Mouse (Mus musculus) gastrocnemius, adult 2 months (tissue): ENCODE results near the gene Eaf1. TPM values are rescaled to one million over a fixed set of nuclear protein-coding genes. Genes with fewer than 3 reads are reported as not detected.

ENCODE experiments used
- DNase-seq: peaks from one replicate; pipeline ENCODE4 v3.0.0; 2022
- H3K27ac ChIP-seq: fragments of 200-600 bp; 2 replicates; pipeline ENCODE4 v1.8.1; 2022; ENCODE audit warnings: mild to moderate bottlenecking
- H3K4me3 ChIP-seq: fragments of 200-600 bp; 2 replicates; pipeline ENCODE4 v1.8.1; 2022; ENCODE audit warnings: mild to moderate bottlenecking, moderate library complexity
- CTCF ChIP-seq: fragments of 200-600 bp; IDR thresholded peaks from 2 replicates; pipeline ENCODE4 v1.8.1; 2022; ENCODE audit warnings: antibody characterized with exemption, mild to moderate bottlenecking, moderate library complexity
- intact Hi-C: fragments of 180-260 bp; cut with DNase I; formaldehyde crosslinking; loops from one replicate; pipeline ENCODE4 v1.15.1; 2025
- total RNA-seq, 2 experiments: library from RNA; stranded (reverse); gene quantifications; 2 replicates each; pipeline ENCODE4 v1.2.3; 2021

Gene Eaf1
- total RNA-seq, 2 experiments from 2014 or later: 7.1 to 11.5 TPM

GRCm38 (mm10) chr14:31559216-31559615 lies 65.0 kb downstream of the Eaf1 start:
- H3K4me3 ChIP-seq: no peak overlapping the region
- TF ChIP-seq CTCF: no peak
- no peak overlapping the region for H3K27ac ChIP-seq
- intact Hi-C loops: no loop called here
- no peak for DNase-seq

Other genes with a start within 250 kb of the Eaf1 start
- 1 to 10 TPM; 7.3 to 8.9 TPM for gene Phf7, start 243.1 kb upstream of the Eaf1 start, total RNA-seq
- 10 to 100 TPM; 46.7 to 48.0 TPM for gene Bap1, start 242.9 kb upstream of the Eaf1 start, total RNA-seq
- under 1 TPM; 0.03 to 0.08 TPM for gene Dnah1, start 170.5 kb upstream of the Eaf1 start, total RNA-seq
- 10 to 100 TPM; 29.4 to 33.6 TPM for gene Capn7, start 157.8 kb upstream of the Eaf1 start, total RNA-seq
- 10 to 100 TPM; 55.1 to 58.5 TPM for gene Sh3bp5, start 58.3 kb upstream of the Eaf1 start, total RNA-seq
- 1 to 10 TPM; 9.5 to 9.8 TPM for gene Mettl6, start 641 bp downstream of the Eaf1 start, total RNA-seq
- gene Colq, start 96.9 kb downstream of the Eaf1 start, total RNA-seq: 1 to 10 TPM; 5.8 to 7.5 TPM
- gene Gm49387, start 146.5 kb downstream of the Eaf1 start, total RNA-seq: under 1 TPM; 0.70 to 0.84 TPM
- gene Btd, start 146.6 kb downstream of the Eaf1 start, total RNA-seq: 1 to 10 TPM; 3.8 to 5.8 TPM
- gene Hacl1, start 146.9 kb downstream of the Eaf1 start, total RNA-seq: 1 to 10 TPM; 4.9 to 5.7 TPM